Mouse (Mus musculus) thymus, adult 2 months (tissue): ENCODE measurements around the gene Kalrn. TPM values are rescaled to one million over a fixed set of nuclear protein-coding genes. Genes with fewer than 3 reads are reported as not detected.
A peak's percentile ranks its signal among the peaks of the same experiment; 100 is the strongest.

Source experiments
- DNase-seq: peaks from one replicate; pipeline ENCODE4 v3.0.0; 2021
- H3K27ac ChIP-seq: fragments of 200-500 bp; 2 replicates; pipeline ENCODE4 v1.5.1; 2012; ENCODE audit warnings: low read length, control low read depth; ENCODE audit not compliant: control insufficient read depth, insufficient read depth
- H3K27me3 ChIP-seq: fragments of 200-500 bp; 2 replicates; pipeline ENCODE4 v1.6.1; 2012; ENCODE audit warnings: mild to moderate bottlenecking, low read length, moderate library complexity, mixed read lengths; ENCODE audit not compliant: control insufficient read depth, insufficient read depth
- H3K36me3 ChIP-seq: fragments of 200-500 bp; 2 replicates; pipeline ENCODE4 v1.6.1; 2012; ENCODE audit warnings: mild to moderate bottlenecking, low read length, moderate library complexity; ENCODE audit not compliant: control insufficient read depth, insufficient read depth
- H3K4me1 ChIP-seq: fragments of 200-500 bp; replicated peaks from 2 replicates; pipeline ENCODE4 v1.6.1; 2012; ENCODE audit warnings: low read length; ENCODE audit not compliant: control insufficient read depth, insufficient read depth
- H3K4me3 ChIP-seq: fragments of 200-500 bp; 2 replicates; pipeline ENCODE4 v1.5.1; 2012; ENCODE audit warnings: mild to moderate bottlenecking, low read length, control low read depth, moderate library complexity; ENCODE audit not compliant: control insufficient read depth, insufficient read depth
- CTCF ChIP-seq: fragments of 200-500 bp; IDR thresholded peaks from 2 replicates; pipeline ENCODE4 v1.5.1; 2012; ENCODE audit warnings: mild to moderate bottlenecking, control low read depth, low read length, moderate library complexity, borderline replicate concordance; ENCODE audit not compliant: control insufficient read depth, poor library complexity, insufficient read depth; ENCODE audit errors: extremely low read depth
- POLR2A ChIP-seq: fragments of 200-500 bp; IDR thresholded peaks from 2 replicates; pipeline ENCODE4 v1.6.1; 2012; ENCODE audit warnings: mild to moderate bottlenecking, low read length, control low read depth, moderate library complexity; ENCODE audit not compliant: control insufficient read depth, poor library complexity, insufficient read depth; ENCODE audit errors: extremely low read depth
- WGBS: fragments of 180-500 bp; shearing (Covaris S2); methylation state at CpG from one replicate; pipeline ENCODE4 v1.1.7; 2018; 5-methylcytosine and 5-hydroxymethylcytosine counted together
- polyA plus RNA-seq: library from polyadenylated mRNA; depleted of rRNA; stranded (reverse); fragments of >200 nt; gene quantifications from 2 replicates; pipeline ENCODE4 v1.2.3, GENCODE M21; 2012

Gene Kalrn
- polyA plus RNA-seq, 1 experiment, result 2.9 TPM

GRCm38 (mm10) chr16:34262731-34263460, 310.4 kb downstream of the Kalrn start:
- WGBS, result 91% methylated on average over 22 of the region's 22 CpGs
- Histone ChIP-seq H3K36me3 (no peaks in the 10 kb centered on the region), H3K27me3 (no peaks in the 10 kb centered on the region), H3K4me1 (no peaks in the 10 kb centered on the region), H3K27ac (no peak overlapping the region), H3K4me3 (no peak overlapping the region)
- no peak for TF ChIP-seq CTCF
- no peak for TF ChIP-seq POLR2A
- no peak for DNase-seq

- Histone ChIP-seq H3K4me1 (no peaks in the 10 kb centered on the region), H3K27me3 (no peaks in the 10 kb centered on the region), H3K4me3 (no peak overlapping the region), H3K36me3 (no peaks in the 10 kb centered on the region), H3K27ac (no peak overlapping the region)
- 80% methylated on average over 10 of the region's 10 CpGs for WGBS
- no peak for DNase-seq
- TF ChIP-seq CTCF (no peak), POLR2A (no peak)
These were observed 312.1 kb downstream of the Kalrn start for GRCm38 (mm10) chr16:34260971-34261924.

- Histone ChIP-seq H3K4me3 (no peak overlapping the region), H3K36me3 (no peaks in the 10 kb centered on the region), H3K27me3 (no peaks in the 10 kb centered on the region), H3K27ac (no peak overlapping the region), H3K4me1 (no peaks in the 10 kb centered on the region)
- 82% methylated on average over 2 of the region's 2 CpGs for WGBS
- TF ChIP-seq POLR2A (no peak), CTCF (no peak)
- DNase-seq, result no peak
These were observed 318.7 kb downstream of the Kalrn start for GRCm38 (mm10) chr16:34254646-34255022.

- no peak for TF ChIP-seq CTCF
- TF ChIP-seq POLR2A, result no peak
- Histone ChIP-seq H3K4me3 (no peak overlapping the region), H3K36me3 (no peaks in the 10 kb centered on the region), H3K27ac (no peak overlapping the region), H3K4me1 (no peaks in the 10 kb centered on the region), H3K27me3 (no peaks in the 10 kb centered on the region)
- DNase-seq, result no peak
- 88% methylated on average over 4 of the region's 4 CpGs for WGBS
These were observed 319.2 kb downstream of the Kalrn start for GRCm38 (mm10) chr16:34254002-34254645.

- WGBS, result 95% methylated on average over 3 of the region's 3 CpGs
- DNase-seq, result no peak
- TF ChIP-seq CTCF, result no peak
- TF ChIP-seq POLR2A, result no peak
- no peaks in the 10 kb centered on the region for H3K36me3 ChIP-seq
- H3K27me3 ChIP-seq, result no peaks in the 10 kb centered on the region
- H3K27ac ChIP-seq, result no peak overlapping the region
- H3K4me1 ChIP-seq, result peaks cover 3% of the 10 kb centered on the region; the same call in 1 of the 2 replicates
- no peak overlapping the region for H3K4me3 ChIP-seq
These were observed 320.7 kb downstream of the Kalrn start for GRCm38 (mm10) chr16:34252670-34253069.

- Histone ChIP-seq H3K4me1 (peaks cover 3% of the 10 kb centered on the region; the same call in 1 of the 2 replicates), H3K27me3 (no peaks in the 10 kb centered on the region), H3K27ac (no peak overlapping the region), H3K4me3 (no peak overlapping the region), H3K36me3 (no peaks in the 10 kb centered on the region)
- peak; percentile 3 for DNase-seq
- TF ChIP-seq POLR2A (no peak), CTCF (no peak)
- 7% methylated on average over 4 of the region's 4 CpGs for WGBS
These were observed 325.1 kb downstream of the Kalrn start for GRCm38 (mm10) chr16:34248256-34248655.
